Mouse (Mus musculus): ENCODE measurements around the gene Asb10. TPM values are rescaled to one million over a fixed set of nuclear protein-coding genes. Genes with fewer than 3 reads are reported as not detected.
"Not testable (repeated sequence)": the region's sequence is repeated elsewhere in the genome, so short reads cannot be mapped to it uniquely, and the experiment has no call there.

Gene Asb10
- polyA plus RNA-seq, 1 experiment from 2014 or later = 0.10 TPM

GRCm38 (mm10) chr5:24555335-24555734 is 14.6 kb upstream of the Asb10 start:
- not testable (repeated sequence) for ATAC-seq (ENCODE audit: low FRiP score); H3K27ac ChIP-seq; H3K36me3 ChIP-seq (replicated peaks); H3K27me3 ChIP-seq; H3K4me3 ChIP-seq (replicated peaks); H3K9ac ChIP-seq; H3K4me2 ChIP-seq; H3K9me3 ChIP-seq
- peaks cover 16% of the 10 kb centered on the region for H3K4me1 ChIP-seq
- WGBS = 92% methylated on average over 7 of the region's 7 CpGs

DNA sequence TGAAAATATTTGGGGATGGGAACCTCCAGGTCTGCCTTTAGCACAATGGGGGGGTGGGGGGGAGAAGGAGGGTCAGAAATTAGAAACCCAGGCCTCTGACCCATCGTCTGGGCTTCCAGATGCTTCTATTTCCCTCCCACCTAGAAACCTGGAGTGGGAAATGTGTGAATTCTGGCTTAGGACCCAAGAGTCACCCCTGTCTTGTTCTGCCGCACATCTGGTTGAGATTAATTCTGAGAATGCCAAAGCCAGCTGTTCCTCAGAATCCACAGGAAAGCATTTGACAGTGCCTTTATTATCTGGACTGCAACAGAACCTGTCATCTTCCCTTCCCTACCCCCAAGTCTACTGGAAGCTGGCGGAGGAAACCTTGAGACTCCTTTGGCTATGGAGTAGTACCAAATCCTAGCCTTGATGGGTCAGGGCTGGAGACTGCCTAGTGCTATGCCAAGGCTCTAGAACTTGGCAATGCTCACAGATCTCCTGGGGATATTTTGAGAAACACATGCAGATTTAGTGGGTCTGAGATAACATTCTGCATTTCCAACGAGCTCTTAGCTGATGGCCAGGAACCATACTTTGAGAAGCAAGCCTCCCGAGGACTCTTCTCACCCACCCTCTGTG is 13.0 kb upstream of the Asb10 start:
- Histone ChIP-seq H3K9me3 (no peaks in the 10 kb centered on the region), H3K4me3 (replicated peaks) (no peak overlapping the region), H3K36me3 (replicated peaks) (no peaks in the 10 kb centered on the region), H3K4me2 (no peak overlapping the region), H3K27me3 (peaks cover 6% of the 10 kb centered on the region; the same call in 1 of the 2 replicates), H3K4me1 (peaks cover 18% of the 10 kb centered on the region), H3K27ac (no peak overlapping the region), H3K9ac (no peak overlapping the region)
- 74% methylated on average over 5 of the region's 5 CpGs for WGBS
- ATAC-seq (ENCODE audit: low FRiP score) = no peak

DNA sequence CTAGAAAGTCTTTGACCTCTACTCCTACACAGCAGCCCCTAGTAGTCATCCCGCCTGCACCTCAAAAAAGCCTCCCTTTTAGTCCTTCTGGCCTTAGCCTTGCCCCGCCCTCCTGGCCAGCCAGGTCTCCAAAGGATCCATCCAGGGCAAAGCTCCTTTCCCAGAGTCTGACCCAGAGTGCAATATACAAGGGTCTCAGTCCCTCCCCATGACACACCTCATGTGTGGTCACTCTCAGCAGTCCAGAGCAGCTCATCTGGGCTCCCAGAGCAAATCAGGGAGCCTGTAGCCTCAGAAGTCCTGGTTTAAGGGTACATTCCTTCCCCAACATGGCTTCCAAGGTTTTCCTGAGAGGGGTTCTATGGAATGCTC is 10.5 kb upstream of the Asb10 start:
- H3K36me3 ChIP-seq (replicated peaks) = no peaks in the 10 kb centered on the region
- peaks cover 6% of the 10 kb centered on the region; the same call in 1 of the 2 replicates for H3K27me3 ChIP-seq
- ATAC-seq (ENCODE audit: low FRiP score) = no peak
- peak overlapping the region; percentile 63 for H3K27ac ChIP-seq
- 0 out of 2 replicates have a peak overlapping the region, but pooled peaks have one; percentile 4 for H3K4me3 ChIP-seq (replicated peaks)
- no peaks in the 10 kb centered on the region for H3K9me3 ChIP-seq
- WGBS = 37% methylated on average over 2 of the region's 2 CpGs
- 0 out of 2 replicates have a peak overlapping the region, but pooled peaks have one; percentile 5 for H3K9ac ChIP-seq
- H3K4me2 ChIP-seq = peak overlapping the region; percentile 46
- peaks cover 18% of the 10 kb centered on the region for H3K4me1 ChIP-seq

DNA sequence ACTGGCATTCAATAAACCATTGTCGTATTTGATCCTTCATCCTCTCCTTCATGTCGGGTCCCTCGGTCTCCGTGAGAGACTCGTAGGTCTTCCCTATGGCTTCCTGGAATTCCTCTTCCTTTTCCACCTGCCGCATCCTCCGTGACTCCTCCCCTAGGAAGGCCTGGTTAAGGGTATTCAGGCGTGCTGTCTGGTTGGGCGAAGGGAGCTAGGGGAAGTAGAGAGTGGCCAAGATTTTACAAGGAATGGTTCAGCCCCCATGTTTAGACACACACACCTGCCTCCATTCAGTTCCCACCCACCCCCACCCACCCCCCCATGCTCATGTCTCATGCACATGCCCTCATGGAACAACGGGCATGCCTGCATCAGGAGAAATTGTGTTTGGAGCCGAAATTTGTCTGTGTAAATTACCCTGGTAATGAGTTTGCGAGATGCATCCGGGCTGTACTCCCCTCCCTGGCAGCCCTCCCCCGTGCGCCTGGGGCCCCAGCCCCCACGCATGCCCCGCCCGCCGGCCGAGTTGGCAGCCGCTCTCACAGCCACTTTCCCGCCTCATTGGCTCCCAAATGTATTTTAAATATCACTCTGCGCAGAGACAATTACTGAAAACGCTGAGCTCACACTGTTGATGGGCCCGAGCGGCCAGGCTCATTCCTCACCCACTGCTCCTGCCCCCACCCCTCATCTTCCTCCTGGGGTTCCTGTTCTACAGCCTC is 10.0 kb upstream of the Asb10 start:
- 30% methylated on average over 26 of the region's 26 CpGs for WGBS
- peak overlapping the region; percentile 4; the same call in 1 of the 2 replicates for H3K4me3 ChIP-seq (replicated peaks)

DNA sequence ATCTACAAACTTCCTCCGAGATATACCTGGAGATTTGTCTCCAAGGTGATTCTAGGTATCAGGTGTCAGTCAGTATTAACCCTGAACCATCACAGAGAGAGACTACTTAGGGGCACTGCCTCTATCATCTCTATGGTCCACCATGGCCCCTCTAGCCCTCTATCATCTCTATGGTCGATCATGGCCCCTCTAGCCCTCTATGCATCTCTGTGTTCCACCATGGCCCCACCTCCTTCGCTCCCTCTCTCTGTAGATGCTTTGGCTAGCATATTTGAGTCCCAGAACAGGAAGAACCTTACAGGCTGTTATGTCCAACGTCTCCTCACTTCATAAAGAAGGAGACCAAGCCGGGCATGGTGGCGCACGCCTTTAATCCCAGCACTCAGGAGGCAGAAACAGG is 1.9 kb upstream of the Asb10 start:
- 80% methylated on average over 7 of the region's 7 CpGs for WGBS
- Histone ChIP-seq H3K27ac (no peak overlapping the region), H3K9ac (no peak overlapping the region), H3K9me3 (no peaks in the 10 kb centered on the region), H3K4me2 (no peak overlapping the region), H3K4me1 (peaks cover 7% of the 10 kb centered on the region; the same call in 1 of the 2 replicates), H3K27me3 (0 out of 2 replicates have a peak, but pooled peaks cover 4% of the 10 kb centered on the region), H3K36me3 (replicated peaks) (no peaks in the 10 kb centered on the region), H3K4me3 (replicated peaks) (no peak overlapping the region)
- no peak for ATAC-seq (ENCODE audit: low FRiP score)

More for the DNA sequence above, 10.0 kb upstream of the Asb10 start:
- H3K9ac ChIP-seq = 0 out of 2 replicates have a peak overlapping the region, but pooled peaks have one; percentile 5
- H3K9me3 ChIP-seq = no peaks in the 10 kb centered on the region
- no peaks in the 10 kb centered on the region for H3K36me3 ChIP-seq (replicated peaks)
- peaks cover 6% of the 10 kb centered on the region; the same call in 1 of the 2 replicates for H3K27me3 ChIP-seq
- peak overlapping the region; percentile 63 for H3K27ac ChIP-seq
- peak overlapping the region; percentile 46 for H3K4me2 ChIP-seq
- peak; percentile 86 for ATAC-seq (ENCODE audit: low FRiP score)
- peaks cover 18% of the 10 kb centered on the region for H3K4me1 ChIP-seq

DNA sequence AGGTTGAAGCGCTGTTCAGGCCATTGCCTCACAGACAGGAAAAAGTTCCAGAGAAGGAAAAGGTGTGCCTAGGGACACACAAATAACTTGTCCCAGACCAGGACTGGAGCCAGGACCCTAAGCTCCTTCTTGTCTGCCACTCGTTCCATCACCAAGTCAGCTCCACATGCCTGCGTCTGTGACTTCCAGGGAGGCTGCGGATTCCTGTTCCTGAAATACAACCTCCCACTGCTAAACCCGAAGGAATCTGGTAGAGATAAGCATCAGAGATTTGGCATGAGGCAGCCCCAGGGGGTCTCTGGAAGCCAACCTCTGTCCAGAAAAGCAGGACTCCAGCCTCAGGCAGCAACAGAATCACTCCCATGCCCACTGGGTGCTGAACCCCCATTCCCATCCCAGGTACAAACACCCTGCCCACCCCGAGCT is 379 bp upstream of the Asb10 start:
- ATAC-seq (ENCODE audit: low FRiP score) = no peak
- Histone ChIP-seq H3K27ac (no peak overlapping the region), H3K27me3 (0 out of 2 replicates have a peak, but pooled peaks cover 4% of the 10 kb centered on the region), H3K36me3 (replicated peaks) (no peaks in the 10 kb centered on the region), H3K9ac (no peak overlapping the region), H3K4me2 (no peak overlapping the region), H3K9me3 (no peaks in the 10 kb centered on the region), H3K4me3 (replicated peaks) (no peak overlapping the region), H3K4me1 (peaks cover 10% of the 10 kb centered on the region; the same call in 1 of the 2 replicates)
- 49% methylated on average over 6 of the region's 6 CpGs for WGBS

DNA sequence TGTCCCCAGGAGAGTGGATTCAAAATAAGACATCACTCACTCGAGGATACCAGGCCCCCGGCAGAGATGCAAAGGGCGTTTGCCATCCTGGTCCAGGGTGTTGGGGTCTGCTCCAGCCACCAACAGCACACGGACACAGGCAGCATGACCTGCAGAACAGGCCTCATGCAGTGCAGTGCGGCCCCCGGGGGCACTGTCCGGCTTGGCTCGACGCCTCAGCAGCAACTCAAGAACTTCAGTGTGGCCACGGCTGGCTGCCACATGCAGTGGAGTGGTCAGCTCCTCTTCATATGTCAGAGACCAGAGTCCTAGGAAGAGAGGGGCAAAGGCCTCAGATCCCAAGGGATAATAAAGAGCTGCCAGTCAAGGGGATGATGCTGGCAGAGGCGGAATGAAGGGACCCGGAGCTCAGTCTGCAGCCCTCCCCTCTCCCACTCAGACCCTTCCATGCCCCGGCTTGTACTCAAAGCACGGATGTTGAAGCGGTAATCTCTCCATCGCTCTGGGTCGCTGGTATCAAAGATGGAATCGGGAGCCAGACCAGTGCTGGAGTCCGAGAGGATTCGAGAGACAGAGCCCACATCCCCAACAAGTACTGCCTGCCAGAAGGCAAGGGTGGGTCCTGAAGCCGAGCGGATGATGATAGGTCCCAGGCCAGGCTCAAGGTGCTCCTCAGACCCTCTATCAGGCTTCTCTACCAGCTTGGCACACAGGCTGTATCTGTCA is 1.0 kb downstream of the Asb10 start:
- 79% methylated on average over 22 of the region's 22 CpGs for WGBS
- Histone ChIP-seq H3K4me1 (peaks cover 10% of the 10 kb centered on the region; the same call in 1 of the 2 replicates), H3K4me2 (no peak overlapping the region), H3K36me3 (replicated peaks) (no peaks in the 10 kb centered on the region), H3K9me3 (no peaks in the 10 kb centered on the region), H3K27ac (no peak overlapping the region), H3K9ac (no peak overlapping the region), H3K27me3 (peaks cover 7% of the 10 kb centered on the region; the same call in 1 of the 2 replicates), H3K4me3 (replicated peaks) (no peak overlapping the region)
- ATAC-seq (ENCODE audit: low FRiP score) = no peak

GRCm38 (mm10) chr5:24537618-24538017 is 3.2 kb downstream of the Asb10 start:
- H3K27me3 ChIP-seq = peaks cover 23% of the 10 kb centered on the region
- no peak overlapping the region for H3K4me3 ChIP-seq (replicated peaks)
- H3K9ac ChIP-seq = no peak overlapping the region
- no peaks in the 10 kb centered on the region for H3K9me3 ChIP-seq
- ATAC-seq (ENCODE audit: low FRiP score) = no peak
- no peak overlapping the region for H3K4me2 ChIP-seq
- no peak overlapping the region for H3K27ac ChIP-seq
- H3K4me1 ChIP-seq = peaks cover 10% of the 10 kb centered on the region; the same call in 1 of the 2 replicates
- no peaks in the 10 kb centered on the region for H3K36me3 ChIP-seq (replicated peaks)
- WGBS = 68% methylated on average over 16 of the region's 16 CpGs

DNA sequence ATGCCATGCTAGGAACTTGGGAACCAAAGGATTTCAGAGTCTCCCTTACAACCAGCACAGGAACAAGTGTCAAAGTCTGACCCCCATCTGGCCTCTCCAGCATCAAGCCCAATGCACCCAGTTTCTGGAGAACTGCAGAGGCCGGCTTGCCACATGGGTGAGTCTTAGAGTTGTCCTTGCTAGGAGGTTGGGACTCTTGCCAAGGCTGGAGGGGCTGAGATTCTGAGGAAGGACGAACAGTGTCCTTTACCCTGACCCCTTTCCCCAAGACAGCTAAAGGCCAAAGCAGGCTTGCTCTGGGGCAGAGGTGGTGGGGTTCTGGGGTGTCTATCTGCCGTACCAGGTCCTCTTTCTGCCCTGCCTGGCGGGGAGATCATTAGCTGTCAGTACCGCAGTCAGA is 4.3 kb downstream of the Asb10 start:
- H3K27ac ChIP-seq = 0 out of 2 replicates have a peak overlapping the region, but pooled peaks have one; percentile 13
- H3K4me1 ChIP-seq = peaks cover 10% of the 10 kb centered on the region; the same call in 1 of the 2 replicates
- no peaks in the 10 kb centered on the region for H3K9me3 ChIP-seq
- no peak overlapping the region for H3K4me2 ChIP-seq
- H3K9ac ChIP-seq = no peak overlapping the region
- no peaks in the 10 kb centered on the region for H3K36me3 ChIP-seq (replicated peaks)
- ATAC-seq (ENCODE audit: low FRiP score) = no peak
- peaks cover 32% of the 10 kb centered on the region for H3K27me3 ChIP-seq
- WGBS = 63% methylated on average over 5 of the region's 5 CpGs
- H3K4me3 ChIP-seq (replicated peaks) = no peak overlapping the region

DNA sequence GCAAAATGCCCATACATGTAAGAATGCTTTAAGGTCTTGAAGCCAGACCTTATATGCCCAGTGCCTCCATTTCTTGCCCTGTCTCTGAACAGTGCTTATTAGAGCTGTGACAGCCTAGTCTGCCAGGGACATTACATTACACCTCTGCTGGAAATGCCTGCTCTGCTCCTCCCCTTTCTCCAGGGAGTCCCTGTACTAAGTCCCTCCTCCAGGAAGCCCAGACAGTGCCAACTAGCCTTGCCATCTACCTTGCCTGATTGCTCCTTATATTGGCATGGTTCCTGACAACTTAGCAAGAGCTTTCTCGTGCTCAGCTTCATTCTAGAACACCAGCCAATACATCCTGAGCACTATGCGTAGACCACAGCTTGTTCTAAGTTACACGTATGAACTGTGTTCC is 5.0 kb downstream of the Asb10 start:
- Histone ChIP-seq H3K36me3 (replicated peaks) (no peaks in the 10 kb centered on the region), H3K9ac (no peak overlapping the region), H3K4me2 (no peak overlapping the region), H3K4me1 (peaks cover 8% of the 10 kb centered on the region; the same call in 1 of the 2 replicates), H3K4me3 (replicated peaks) (no peak overlapping the region), H3K27ac (no peak overlapping the region), H3K27me3 (peaks cover 40% of the 10 kb centered on the region), H3K9me3 (no peaks in the 10 kb centered on the region)
- WGBS = 89% methylated on average over 3 of the region's 3 CpGs
- ATAC-seq (ENCODE audit: low FRiP score) = no peak

GRCm38 (mm10) chr5:24534292-24534691 is 6.5 kb downstream of the Asb10 start:
- Histone ChIP-seq H3K4me2 (no peak overlapping the region), H3K4me1 (peaks cover 5% of the 10 kb centered on the region; the same call in 1 of the 2 replicates), H3K27ac (no peak overlapping the region), H3K9ac (no peak overlapping the region), H3K9me3 (no peaks in the 10 kb centered on the region), H3K27me3 (peaks cover 49% of the 10 kb centered on the region), H3K36me3 (replicated peaks) (no peaks in the 10 kb centered on the region), H3K4me3 (replicated peaks) (no peak overlapping the region)
- WGBS = 61% methylated on average over 5 of the region's 5 CpGs
- ATAC-seq (ENCODE audit: low FRiP score) = no peak

DNA sequence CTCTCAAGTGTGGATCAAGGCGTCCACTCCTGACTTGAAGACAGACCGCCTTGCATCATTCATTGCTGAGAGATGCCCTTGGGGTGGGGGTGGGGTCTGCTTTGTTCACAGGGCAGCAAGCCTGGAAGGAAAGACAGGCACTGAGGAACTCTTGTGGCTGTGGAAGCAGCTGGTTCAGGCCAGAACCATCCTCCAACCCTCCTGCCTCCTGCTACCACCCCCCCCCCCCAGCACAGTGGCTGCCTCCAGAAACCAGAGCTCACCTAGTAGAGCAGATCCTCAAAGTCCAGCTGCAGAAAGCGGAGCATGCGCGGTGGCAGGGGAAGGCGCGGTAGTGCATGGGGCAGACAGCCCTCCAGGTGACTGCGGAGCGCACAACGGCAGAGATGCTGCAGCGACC is 7.4 kb downstream of the Asb10 start:
- H3K9ac ChIP-seq = no peak overlapping the region

More for the DNA sequence above, 7.4 kb downstream of the Asb10 start:
- ATAC-seq (ENCODE audit: low FRiP score) = no peak
- Histone ChIP-seq H3K36me3 (replicated peaks) (no peaks in the 10 kb centered on the region), H3K27ac (no peak overlapping the region), H3K4me2 (no peak overlapping the region), H3K4me3 (replicated peaks) (no peak overlapping the region), H3K27me3 (peaks cover 58% of the 10 kb centered on the region), H3K4me1 (peaks cover 5% of the 10 kb centered on the region; the same call in 1 of the 2 replicates), H3K9me3 (no peaks in the 10 kb centered on the region)
- 60% methylated on average over 11 of the region's 11 CpGs for WGBS
